Mouse (Mus musculus) brain, embryonic 14.5 days (tissue): Measurements from ENCODE around the gene Dtx3l.

ENCODE experiments used
- CTCF ChIP-seq: fragments of 200-500 bp; IDR thresholded peaks from 2 replicates; pipeline ENCODE4 v1.5.1; 2012; ENCODE audit warnings: inconsistent platforms, mild to moderate bottlenecking, moderate library complexity, borderline replicate concordance; ENCODE audit not compliant: insufficient read depth, insufficient read length; ENCODE audit errors: extremely low read depth
- POLR2A ChIP-seq: fragments of 200-500 bp; IDR thresholded peaks from 2 replicates; pipeline ENCODE4 v1.6.1; 2012; ENCODE audit warnings: mild to moderate bottlenecking, inconsistent platforms, borderline replicate concordance; ENCODE audit not compliant: poor library complexity, insufficient read depth, insufficient read length, severe bottlenecking; ENCODE audit errors: extremely low read depth

DNA sequence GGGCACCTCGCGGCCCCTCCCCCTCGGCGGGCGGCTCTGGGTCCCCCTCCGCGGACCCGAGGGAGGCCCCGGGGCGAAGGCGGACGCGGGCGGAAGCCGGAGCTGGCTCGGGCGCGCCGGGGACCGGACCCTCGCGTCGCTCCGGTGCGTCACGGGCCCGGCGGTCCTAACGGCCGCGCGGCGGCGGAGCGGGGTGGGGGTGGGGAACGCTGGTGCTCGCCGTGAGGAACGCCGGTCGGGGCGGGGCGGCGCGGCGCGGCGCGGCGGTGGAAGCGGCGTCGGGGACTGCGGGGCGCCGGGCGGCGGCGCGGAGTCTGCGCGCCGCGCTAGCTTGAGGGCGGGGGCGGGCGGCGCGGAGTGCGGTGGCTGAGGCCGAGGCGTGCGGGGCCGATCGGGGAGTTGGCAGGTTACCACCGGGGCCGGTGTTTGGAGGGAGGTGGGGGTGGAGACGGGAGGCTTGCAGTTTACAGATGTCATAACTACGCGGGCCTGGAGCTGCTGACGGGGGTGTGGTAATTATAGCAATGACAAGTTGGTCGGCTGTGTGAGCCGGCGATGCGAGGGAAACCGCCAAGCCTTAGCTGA is 44.7 kb upstream of the Dtx3l start:
- TF ChIP-seq CTCF (no peak), POLR2A (no peak)
